Mouse (Mus musculus): ENCODE data around the gene Card10.

- TF ChIP-seq POLR2A (IDR thresholded peaks at IDR 0.05; ENCODE audit: insufficient read depth, low read depth, low read length) = no peak
- no peak for TF ChIP-seq CTCF (IDR thresholded peaks at IDR 0.05)
Measured at GRCm38 (mm10) chr15:78849485-78849884, 46.6 kb upstream of the Card10 start.

All from heart, adult 2 months (tissue).